Mouse (Mus musculus): ENCODE data around the gene Fam129a.
"Not testable (repeated sequence)": the region's sequence is repeated elsewhere in the genome, so short reads cannot be mapped to it uniquely, and the experiment has no call there.

Gene Fam129a

DNA sequence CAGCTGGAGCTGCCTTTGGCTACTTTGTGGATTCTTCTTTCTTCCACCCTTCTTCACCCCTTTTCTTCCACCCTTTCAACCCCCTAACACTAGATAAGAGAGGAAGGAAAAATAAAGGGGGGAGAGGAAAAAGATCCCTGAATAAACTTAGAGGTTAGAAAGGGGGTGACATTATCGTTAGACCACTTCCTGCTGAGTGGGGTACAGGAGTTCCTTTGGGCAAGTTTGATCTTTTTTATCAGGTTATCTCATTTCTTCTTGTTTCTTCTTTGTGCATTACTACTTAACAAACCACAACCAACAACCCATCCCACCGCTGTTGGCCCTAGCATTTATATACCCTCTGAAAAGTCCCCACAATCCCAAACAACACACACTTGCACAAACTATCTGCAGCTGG, 154.6 kb downstream of the Fam129a start:
- no peak for DNase-seq (ENCODE audit: low read depth, low spot score)

DNA sequence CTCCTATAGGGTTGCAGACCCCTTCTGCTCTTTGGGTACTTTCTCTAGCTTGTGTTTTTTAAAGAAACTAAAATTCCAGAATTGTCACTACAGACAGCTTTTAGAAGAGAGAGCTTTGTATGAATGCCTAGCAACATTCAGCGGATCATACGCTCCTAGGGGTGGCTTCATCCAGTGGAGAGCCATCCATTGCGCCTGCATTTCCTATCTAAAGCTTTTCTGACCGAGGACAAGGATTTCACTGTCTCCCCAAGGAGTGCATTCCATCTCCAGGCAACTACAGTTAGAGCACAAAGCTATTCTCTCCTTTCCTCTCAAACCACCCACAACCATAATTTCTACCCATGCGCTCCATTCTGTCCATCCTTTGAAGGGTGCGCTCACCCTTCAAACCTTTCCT, 155.4 kb downstream of the Fam129a start:
- no peak for DNase-seq (ENCODE audit: low read depth, low spot score)

GRCm38 (mm10) chr1:151728141-151728540, 157.2 kb downstream of the Fam129a start:
- DNase-seq (ENCODE audit: low read depth, low spot score): no peak

- DNase-seq (ENCODE audit: low read depth, low spot score): no peak
Measured at GRCm38 (mm10) chr1:151737146-151737545, 166.2 kb downstream of the Fam129a start.

DNA sequence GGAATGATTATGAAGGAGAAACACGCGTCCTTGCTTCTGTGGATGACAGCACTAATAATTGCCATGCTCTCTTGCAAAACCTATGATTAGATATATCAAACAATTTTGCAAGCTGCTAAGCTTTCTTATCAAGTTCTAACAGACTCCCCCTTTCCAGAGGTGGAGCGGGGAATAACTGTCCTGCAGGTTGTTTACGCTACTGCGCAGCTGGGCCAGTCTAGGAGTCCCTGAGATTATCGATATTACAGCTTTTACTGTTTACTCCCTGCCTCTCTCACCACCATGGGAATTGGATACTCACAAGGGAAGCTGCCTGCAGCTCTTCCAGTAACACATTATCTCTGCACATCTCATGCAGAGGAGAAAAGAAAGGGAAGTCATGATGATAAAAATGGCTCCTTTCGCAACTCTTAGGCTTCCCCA, 170.2 kb downstream of the Fam129a start:
- DNase-seq (ENCODE audit: low read depth, low spot score): no peak

GRCm38 (mm10) chr1:151749894-151750293, 178.9 kb downstream of the Fam129a start:
- not testable (repeated sequence) for DNase-seq (ENCODE audit: low read depth, low spot score)

- DNase-seq (ENCODE audit: low read depth, low spot score): no peak
Measured at GRCm38 (mm10) chr1:151752946-151753345, 182.0 kb downstream of the Fam129a start.

GRCm38 (mm10) chr1:151753374-151753929, 182.5 kb downstream of the Fam129a start:
- peak; percentile 6 for DNase-seq (ENCODE audit: low read depth, low spot score)

DNA sequence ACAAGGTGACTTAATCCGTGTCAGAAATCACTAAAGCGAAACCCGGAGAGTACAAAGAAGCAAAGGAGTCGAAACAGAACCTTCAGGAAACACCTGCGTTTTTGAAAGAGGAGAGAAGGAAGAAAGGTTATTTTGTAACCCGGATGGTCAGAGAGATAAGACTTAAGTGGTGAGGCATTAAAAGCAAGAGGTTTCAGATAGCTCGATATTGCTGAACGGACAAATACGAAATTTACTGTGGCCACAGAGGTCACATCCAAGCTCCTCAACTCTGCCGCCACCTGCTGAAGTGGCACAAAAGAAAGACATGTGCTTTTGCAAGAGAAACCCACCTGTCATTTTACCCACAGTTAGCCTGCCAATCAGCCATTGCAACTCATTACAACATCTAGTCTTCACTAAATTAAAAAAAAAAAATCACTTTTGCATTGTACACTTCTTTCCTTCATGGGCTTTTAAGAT, 183.1 kb downstream of the Fam129a start:
- DNase-seq (ENCODE audit: low read depth, low spot score): peak; percentile 40

DNA sequence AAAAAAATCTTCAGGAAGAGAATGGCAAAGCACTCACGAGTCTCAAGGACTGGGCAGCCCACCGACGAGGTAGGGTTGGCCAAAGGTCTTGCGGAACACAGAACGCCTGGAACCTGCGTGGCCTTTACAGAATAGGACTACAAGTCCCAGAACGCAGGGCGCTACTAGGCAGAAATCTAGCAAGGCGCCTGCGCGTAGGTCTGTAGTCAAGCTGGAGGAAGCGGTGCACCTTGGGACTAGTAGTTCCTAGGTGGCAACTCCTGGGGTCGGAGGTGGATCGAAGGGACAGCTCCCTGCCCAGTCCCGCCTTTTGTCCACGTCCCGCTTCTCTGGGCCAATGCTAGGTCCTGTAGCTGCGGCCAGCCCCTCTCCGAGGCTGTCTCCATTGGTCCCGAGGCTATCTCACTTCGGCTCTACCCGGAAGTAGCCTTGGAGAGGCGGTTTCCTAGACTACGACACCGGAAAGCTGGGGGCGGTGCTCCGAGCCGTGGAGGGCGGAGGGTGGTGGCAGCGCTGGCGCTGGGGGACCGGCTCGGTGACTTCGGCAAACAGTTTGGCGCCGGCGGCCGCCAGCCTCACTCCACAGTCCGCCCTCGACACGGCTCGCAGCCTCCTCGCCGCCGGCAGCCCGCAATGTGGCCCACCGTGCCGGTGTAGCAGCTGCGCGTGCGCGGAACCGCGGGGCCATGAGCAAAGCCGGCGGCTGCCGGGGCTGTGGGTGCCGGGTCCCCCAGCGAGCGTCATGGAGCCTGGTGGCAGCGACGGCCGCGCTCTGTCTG, 184.1 kb downstream of the Fam129a start, which contains the start of gene Edem3:
Gene Edem3 (plus strand): TSS at position 491 of the 779 bp plus-strand sequence.
- DNase-seq (ENCODE audit: low read depth, low spot score): peak; percentile 98

GRCm38 (mm10) chr1:151755660-151756424, 184.9 kb downstream of the Fam129a start:
- no peak for DNase-seq (ENCODE audit: low read depth, low spot score)

DNA sequence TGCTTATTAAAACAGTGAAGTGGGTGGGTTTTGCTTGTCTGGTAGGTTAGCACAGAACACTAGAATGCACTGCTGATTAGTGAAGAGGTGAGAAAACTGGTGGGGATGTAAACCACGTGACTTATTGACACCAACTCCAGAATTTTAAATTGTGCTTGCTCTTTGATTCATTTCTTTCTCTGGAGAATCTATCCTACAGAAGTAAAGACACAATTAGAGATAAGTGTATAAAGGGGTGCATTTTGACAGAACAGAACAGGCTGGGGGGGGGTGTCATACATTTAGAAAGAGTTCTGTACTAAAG, 185.4 kb downstream of the Fam129a start:
- DNase-seq (ENCODE audit: low read depth, low spot score): peak; percentile 29

DNA sequence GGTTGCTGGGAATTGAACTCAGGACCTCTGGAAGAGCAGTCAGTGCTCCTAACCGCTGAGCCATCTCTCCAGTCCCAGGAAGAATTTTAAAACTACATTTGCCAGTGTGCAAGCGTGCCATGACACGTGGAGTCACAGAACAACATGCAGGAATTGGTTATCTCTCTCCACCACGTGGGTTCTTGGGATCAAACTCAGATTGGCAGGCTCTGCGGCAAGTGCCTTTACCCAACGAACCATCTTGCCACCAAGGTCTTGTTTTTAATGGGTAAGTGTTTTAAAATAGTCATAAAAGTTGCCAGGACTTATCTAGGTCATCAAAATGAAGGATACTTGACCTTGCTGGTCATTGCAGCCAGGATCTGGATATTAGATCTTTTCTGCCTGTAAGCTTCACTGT, 187.3 kb downstream of the Fam129a start:
- DNase-seq (ENCODE audit: low read depth, low spot score): no peak

DNA sequence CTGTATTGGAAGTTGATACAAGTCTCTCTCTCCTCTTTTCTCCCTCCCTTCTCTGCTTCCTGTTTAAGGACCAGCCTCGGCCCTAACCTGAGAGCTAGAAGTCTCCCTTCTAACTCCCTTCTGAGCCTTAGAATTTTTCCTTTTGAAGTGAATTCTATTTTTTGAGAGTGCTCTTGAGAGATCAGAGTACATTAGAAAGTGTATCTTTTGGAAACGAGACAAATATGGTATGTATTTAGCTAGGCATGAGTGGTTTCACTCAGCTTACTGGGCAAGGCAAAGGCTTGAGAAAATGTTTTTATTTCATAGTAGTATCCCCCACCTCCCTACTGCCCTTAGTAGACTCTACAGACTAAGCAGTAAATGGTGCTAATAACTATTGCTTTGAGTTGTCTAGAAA, 188.0 kb downstream of the Fam129a start:
- DNase-seq (ENCODE audit: low read depth, low spot score): no peak

GRCm38 (mm10) chr1:151764236-151764635, 193.2 kb downstream of the Fam129a start:
- no peak for DNase-seq (ENCODE audit: low read depth, low spot score)

- no peak for DNase-seq (ENCODE audit: low read depth, low spot score)
Measured at GRCm38 (mm10) chr1:151766166-151766565, 195.2 kb downstream of the Fam129a start.

DNA sequence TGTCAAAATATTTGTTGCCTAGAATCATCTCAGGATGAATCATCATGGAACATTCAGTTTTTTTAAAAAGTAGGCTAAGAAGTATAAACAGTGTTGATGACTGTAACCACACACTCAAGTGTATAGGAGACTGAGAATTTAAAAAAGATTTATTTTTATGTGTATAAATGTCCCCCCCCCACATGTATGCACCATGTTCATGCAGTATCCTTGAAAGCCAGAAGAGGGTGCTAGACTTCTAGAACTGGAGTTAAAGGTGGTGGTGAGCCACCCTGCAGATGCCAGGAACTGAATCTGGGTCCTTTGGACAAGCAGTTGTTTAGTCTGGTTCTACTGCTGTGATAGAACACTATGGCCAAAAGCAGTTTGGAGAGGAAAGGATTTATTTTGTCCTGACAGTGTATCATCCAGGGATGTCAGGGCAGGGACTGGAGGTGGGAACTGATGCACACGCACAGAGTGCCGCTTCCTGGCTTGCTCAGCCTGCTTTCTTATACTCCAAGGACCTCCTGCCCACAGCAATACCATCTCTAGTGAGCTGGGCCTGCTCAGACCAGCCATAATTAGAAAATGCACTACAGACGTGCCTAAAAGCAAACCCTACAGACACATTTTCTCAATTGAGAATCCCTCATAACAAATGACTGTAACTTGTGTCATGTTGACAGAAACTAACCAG, 196.1 kb downstream of the Fam129a start:
- peak; percentile 45 for DNase-seq (ENCODE audit: low read depth, low spot score)

DNA sequence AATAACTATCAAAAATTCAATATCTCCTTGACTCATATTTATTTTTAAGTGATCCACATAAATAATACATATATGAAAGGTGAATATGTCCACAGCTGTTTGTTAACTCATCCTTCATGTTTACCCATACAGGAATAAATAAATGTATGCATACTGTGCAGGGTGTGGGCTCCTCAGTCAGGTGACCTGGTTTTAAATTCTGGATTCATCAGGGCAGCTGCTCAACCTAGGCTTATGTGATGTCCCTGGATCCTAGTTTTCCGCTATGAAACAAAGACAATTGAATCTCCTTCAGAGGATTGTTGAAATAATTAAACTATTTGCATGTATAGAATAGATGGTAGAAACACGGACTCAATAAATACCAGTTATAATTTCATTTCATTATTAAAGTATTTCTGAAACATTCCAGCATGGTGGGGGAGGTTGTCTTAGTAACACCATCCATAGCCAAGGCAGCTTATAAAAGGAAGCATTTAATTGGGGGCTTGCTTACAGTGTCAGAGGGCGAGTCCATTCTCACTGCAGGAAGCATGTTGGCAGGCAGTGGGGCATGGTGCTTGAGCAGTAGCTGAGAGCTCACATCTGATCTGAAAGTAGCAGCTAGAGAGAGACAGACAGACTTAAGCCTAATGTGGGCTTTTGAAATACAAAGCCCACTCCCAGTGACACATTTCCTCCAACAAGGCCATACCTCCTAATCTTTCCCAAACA, 198.4 kb downstream of the Fam129a start:
- no peak for DNase-seq (ENCODE audit: low read depth, low spot score)
